Mouse (Mus musculus) heart, embryonic 13.5 days (tissue): ENCODE data around the gene Mon2. TPM values are rescaled to one million over a fixed set of nuclear protein-coding genes. Genes with fewer than 3 reads are reported as not detected.

ENCODE experiments used
- ATAC-seq: fragments of 200-750 bp; cut with Nextera tagmentation; 2 replicates; pipeline ENCODE4 v1.8.0; 2017; ENCODE audit warnings: moderate TSS enrichment; ENCODE audit not compliant: insufficient number of reproducible peaks, low FRiP score, low TSS enrichment; ENCODE audit errors: extremely low read depth
- H3K27ac ChIP-seq: fragments of 300-500 bp; sonication (generic); replicated peaks from 2 replicates; pipeline ENCODE4 v1.5.1; 2015; ENCODE audit warnings: moderate library complexity, mild to moderate bottlenecking, inconsistent platforms
- H3K27me3 ChIP-seq: fragments of 300-500 bp; sonication (generic); replicated peaks from 2 replicates; pipeline ENCODE4 v1.6.1; 2015; ENCODE audit warnings: mild to moderate bottlenecking, inconsistent platforms
- H3K36me3 ChIP-seq: fragments of 300-500 bp; sonication (generic); 2 replicates; pipeline ENCODE4 v1.6.1; 2015; ENCODE audit warnings: mild to moderate bottlenecking, inconsistent platforms
- H3K4me1 ChIP-seq: fragments of 300-500 bp; sonication (generic); 2 replicates; pipeline ENCODE4 v1.6.1; 2015; ENCODE audit warnings: inconsistent platforms
- H3K4me2 ChIP-seq: fragments of 300-500 bp; sonication (generic); 2 replicates; pipeline ENCODE4 v1.6.1; 2015; ENCODE audit warnings: inconsistent platforms, mild to moderate bottlenecking, moderate library complexity
- H3K4me3 ChIP-seq: fragments of 300-500 bp; sonication (generic); 2 replicates; pipeline ENCODE4 v1.5.1; 2015; ENCODE audit warnings: moderate library complexity, mild to moderate bottlenecking, inconsistent platforms
- H3K9ac ChIP-seq: fragments of 300-500 bp; sonication (generic); 2 replicates; pipeline ENCODE4 v1.6.1; 2015; ENCODE audit warnings: inconsistent platforms, mild to moderate bottlenecking, moderate library complexity
- H3K9me3 ChIP-seq: fragments of 300-500 bp; sonication (generic); 2 replicates; pipeline ENCODE4 v1.6.1; 2016; ENCODE audit warnings: inconsistent platforms
- WGBS: fragments of 180-500 bp; shearing (Covaris S2); methylation state at CpG from one replicate; pipeline ENCODE4 v1.1.7; 2015; ENCODE audit warnings: mixed read lengths; 5-methylcytosine and 5-hydroxymethylcytosine counted together
- microRNA counts: library from miRNA; unstranded; fragments of <30 nt; microRNA quantifications from one replicate; lab custom pipeline; 2016
- microRNA-seq: library from miRNA; unstranded; fragments of <30 nt; microRNA quantifications from one replicate; pipeline ENCODE4, GENCODE M21; 2016
- polyA plus RNA-seq: library from polyadenylated mRNA; unstranded; fragments of >200 nt; fragmentation: Nextera tagmentation; extraction: Ambion mirVana; gene quantifications from 2 replicates; pipeline ENCODE4 v1.2.1, GENCODE M21; 2015

The Mon2 gene
- polyA plus RNA-seq, 1 experiment from 2014 or later: 21.0 TPM

- Histone ChIP-seq H3K36me3 (no peaks in the 10 kb centered on the region), H3K4me3 (no peak overlapping the region), H3K9ac (no peak overlapping the region), H3K9me3 (no peaks in the 10 kb centered on the region), H3K27ac (no peak overlapping the region), H3K27me3 (0 out of 2 replicates have a peak, but pooled peaks cover 7% of the 10 kb centered on the region), H3K4me1 (peaks cover 24% of the 10 kb centered on the region), H3K4me2 (no peak overlapping the region)
- ATAC-seq: no peak
- WGBS: 73% methylated on average over 16 of the region's 16 CpGs
These were observed 116.1 kb downstream of the Mon2 start for GRCm38 (mm10) chr10:122960216-122960615.

GRCm38 (mm10) chr10:122958699-122959098 is 117.6 kb downstream of the Mon2 start:
- ATAC-seq: no peak
- Histone ChIP-seq H3K4me3 (no peak overlapping the region), H3K36me3 (no peaks in the 10 kb centered on the region), H3K27ac (no peak overlapping the region), H3K9ac (no peak overlapping the region), H3K4me2 (no peak overlapping the region), H3K27me3 (0 out of 2 replicates have a peak, but pooled peaks cover 4% of the 10 kb centered on the region), H3K4me1 (peaks cover 17% of the 10 kb centered on the region), H3K9me3 (no peaks in the 10 kb centered on the region)
- WGBS: 90% methylated on average over 5 of the region's 5 CpGs

- H3K36me3 ChIP-seq: no peaks in the 10 kb centered on the region
- H3K27ac ChIP-seq: no peak overlapping the region
- no peak overlapping the region for H3K9ac ChIP-seq
- no peak overlapping the region for H3K4me3 ChIP-seq
- H3K4me1 ChIP-seq: peaks cover 10% of the 10 kb centered on the region; the same call in 1 of the 2 replicates
- 0 out of 2 replicates have a peak, but pooled peaks cover 4% of the 10 kb centered on the region for H3K27me3 ChIP-seq
- ATAC-seq: no peak
- WGBS: 61% methylated on average over 2 of the region's 2 CpGs
- no peaks in the 10 kb centered on the region for H3K9me3 ChIP-seq
- no peak overlapping the region for H3K4me2 ChIP-seq
These were observed 118.4 kb downstream of the Mon2 start for GRCm38 (mm10) chr10:122957918-122958317.

- Histone ChIP-seq H3K9me3 (no peaks in the 10 kb centered on the region), H3K4me2 (no peak overlapping the region), H3K4me1 (no peaks in the 10 kb centered on the region), H3K9ac (no peak overlapping the region), H3K36me3 (no peaks in the 10 kb centered on the region), H3K27me3 (no peaks in the 10 kb centered on the region), H3K27ac (no peak overlapping the region), H3K4me3 (no peak overlapping the region)
- no peak for ATAC-seq
- WGBS: 83% methylated on average over 9 of the region's 9 CpGs
These were observed 122.7 kb downstream of the Mon2 start for GRCm38 (mm10) chr10:122953576-122953975.

DNA sequence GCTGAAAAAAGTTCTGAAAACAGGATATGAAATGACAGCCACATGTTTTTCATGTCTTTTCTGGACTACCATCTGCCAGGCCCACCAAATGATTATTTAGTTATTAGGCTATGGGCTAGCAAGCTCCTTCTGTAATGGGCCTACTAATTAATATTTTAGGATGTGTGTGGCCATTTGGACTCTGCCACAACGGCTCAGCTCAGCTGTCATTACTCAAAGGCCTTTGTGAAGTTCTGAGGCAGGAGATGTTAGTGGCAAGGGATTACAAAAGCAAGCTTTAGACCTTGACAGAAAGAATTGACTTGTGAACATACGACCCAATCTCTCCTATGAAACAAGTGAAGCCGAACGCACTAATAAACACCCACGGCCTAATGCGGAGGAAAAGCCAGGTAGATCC is 125.3 kb downstream of the Mon2 start:
- Histone ChIP-seq H3K36me3 (no peaks in the 10 kb centered on the region), H3K4me3 (no peak overlapping the region), H3K4me1 (no peaks in the 10 kb centered on the region), H3K9ac (no peak overlapping the region), H3K4me2 (no peak overlapping the region), H3K27ac (no peak overlapping the region), H3K9me3 (no peaks in the 10 kb centered on the region), H3K27me3 (no peaks in the 10 kb centered on the region)
- ATAC-seq: no peak
- WGBS: 83% methylated on average over 6 of the region's 6 CpGs

DNA sequence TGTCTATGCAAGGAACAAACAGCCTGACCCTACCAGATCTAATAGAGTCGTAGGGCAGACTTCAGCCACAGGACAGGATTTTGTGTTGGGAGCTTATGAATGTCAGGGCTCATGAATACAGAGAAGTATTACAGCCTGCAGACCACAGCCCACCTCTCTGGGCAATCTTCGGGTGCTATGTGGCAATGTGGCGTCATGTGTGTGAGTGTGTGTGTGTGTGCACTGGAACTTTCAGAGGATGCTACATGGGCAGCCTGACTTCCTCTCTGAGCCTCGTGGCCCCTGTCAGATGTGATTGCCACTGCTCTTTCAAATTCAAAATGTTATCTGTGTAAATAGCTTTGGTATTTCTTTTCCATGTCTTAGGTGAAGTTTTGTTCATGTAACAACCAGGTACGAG is 131.4 kb downstream of the Mon2 start:
- Histone ChIP-seq H3K27ac (no peak overlapping the region), H3K4me3 (no peak overlapping the region), H3K4me2 (no peak overlapping the region), H3K9me3 (no peaks in the 10 kb centered on the region), H3K4me1 (0 out of 2 replicates have a peak, but pooled peaks cover 3% of the 10 kb centered on the region), H3K9ac (no peak overlapping the region), H3K27me3 (no peaks in the 10 kb centered on the region), H3K36me3 (no peaks in the 10 kb centered on the region)
- WGBS: 69% methylated on average over 5 of the region's 5 CpGs
- no peak for ATAC-seq

DNA sequence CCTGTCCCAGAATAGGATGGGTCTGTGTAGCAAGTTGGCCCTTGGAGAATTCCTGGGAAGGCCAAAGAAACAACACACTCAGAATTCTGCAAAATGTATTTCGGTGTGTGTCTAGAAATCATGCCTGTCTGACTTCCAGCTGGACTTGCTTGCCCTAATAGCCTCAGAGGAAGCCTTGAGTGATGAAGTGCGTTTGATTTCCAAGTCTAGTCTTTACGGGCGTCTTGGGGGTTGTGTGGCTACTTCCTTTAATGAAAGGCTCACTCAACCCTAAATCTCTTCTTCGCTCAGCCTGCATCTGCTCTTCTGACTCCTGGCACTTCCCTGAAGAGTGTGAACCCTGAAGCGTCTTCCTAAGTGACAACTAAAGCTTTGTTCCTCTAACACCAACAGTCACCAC is 132.5 kb downstream of the Mon2 start:
- 0 out of 2 replicates have a peak, but pooled peaks cover 3% of the 10 kb centered on the region for H3K4me1 ChIP-seq
- H3K27me3 ChIP-seq: no peaks in the 10 kb centered on the region
- H3K4me3 ChIP-seq: no peak overlapping the region
- no peaks in the 10 kb centered on the region for H3K36me3 ChIP-seq
- no peak for ATAC-seq
- 48% methylated on average over 6 of the region's 6 CpGs for WGBS
- no peak overlapping the region for H3K27ac ChIP-seq
- H3K4me2 ChIP-seq: no peak overlapping the region
- no peak overlapping the region for H3K9ac ChIP-seq
- no peaks in the 10 kb centered on the region for H3K9me3 ChIP-seq

- no peak overlapping the region for H3K4me3 ChIP-seq
- no peaks in the 10 kb centered on the region for H3K27me3 ChIP-seq
- no peak overlapping the region for H3K4me2 ChIP-seq
- H3K4me1 ChIP-seq: 0 out of 2 replicates have a peak, but pooled peaks cover 3% of the 10 kb centered on the region
- no peak for ATAC-seq
- H3K27ac ChIP-seq: no peak overlapping the region
- no peaks in the 10 kb centered on the region for H3K9me3 ChIP-seq
- H3K36me3 ChIP-seq: no peaks in the 10 kb centered on the region
- no peak overlapping the region for H3K9ac ChIP-seq
- WGBS: 69% methylated on average over 7 of the region's 7 CpGs
These were observed 133.5 kb downstream of the Mon2 start for GRCm38 (mm10) chr10:122942771-122943170.

MicroRNAs within 50 kb of the gene (microRNA counts, 519-probe panel; counts per million panel counts)
- microRNA mmu-let-7i (lab: Ali Mortazavi, UCI): 7,124 counts per million, percentile 98 among the panel's probes with 10 or more counts

Small RNA genes lying within 50 kb of the gene (microRNA-seq; reads per million reads assigned to microRNA genes)
- gene Mirlet7i: 45,063 reads per million, percentile 99 among the genes with 10 or more reads in this experiment

Other genes with a start within 250 kb of the Mon2 start
- 54.7 and 60.2 TPM in 2 replicates for gene Usp15, start 120.5 kb upstream of the Mon2 start, polyA plus RNA-seq
- gene Fam19a2, start 187.5 kb upstream of the Mon2 start, polyA plus RNA-seq: 0.94 and 0.96 TPM in 2 replicates